Mouse (Mus musculus): ENCODE results near the gene Mef2c. TPM values are rescaled to one million over a fixed set of nuclear protein-coding genes. Genes with fewer than 3 reads are reported as not detected.

The Mef2c gene
- 308 and 319 TPM in 2 replicates for polyA plus RNA-seq (2012; rRNA removed)

GRCm38 (mm10) chr13:83503919-83504318 lies at the start of gene Mef2c:
Mef2c (plus strand) TSS chr13:83504034.
- Histone ChIP-seq H3K27ac (ENCODE audit: insufficient read depth, low read length) (no peak within 1 kb of the TSS), H3K4me3 (ENCODE audit: insufficient read depth, low read length) (no peak within 1 kb of the TSS)
- no peak for TF ChIP-seq POLR2A (IDR thresholded peaks at IDR 0.05; ENCODE audit: extremely low read depth, insufficient read depth, low read length)
- TF ChIP-seq CTCF (IDR thresholded peaks at IDR 0.05; ENCODE audit: extremely low read depth, insufficient read depth, low read length), result no peak

GRCm38 (mm10) chr13:83458729-83459128 lies 45.1 kb upstream of the Mef2c start:
- no peak overlapping the region for H3K27ac ChIP-seq (ENCODE audit: insufficient read depth, low read length)
- H3K4me1 ChIP-seq (ENCODE audit: control insufficient read depth, insufficient read depth, low read length), result no peaks in the 10 kb centered on the region
- no peak overlapping the region for H3K4me3 ChIP-seq (ENCODE audit: insufficient read depth, low read length)
- TF ChIP-seq POLR2A (IDR thresholded peaks at IDR 0.05; ENCODE audit: extremely low read depth, insufficient read depth, low read length) (no peak), CTCF (IDR thresholded peaks at IDR 0.05; ENCODE audit: extremely low read depth, insufficient read depth, low read length) (no peak)

More at GRCm38 (mm10) chr13:83503919-83504318, at the start of gene Mef2c:
- no peaks in the 10 kb centered on the region for H3K4me1 ChIP-seq (ENCODE audit: control insufficient read depth, insufficient read depth, low read length)

- Histone ChIP-seq H3K4me1 (ENCODE audit: control insufficient read depth, insufficient read depth, low read length) (no peaks in the 10 kb centered on the region), H3K27ac (ENCODE audit: insufficient read depth, low read length) (no peak overlapping the region), H3K4me3 (ENCODE audit: insufficient read depth, low read length) (no peak overlapping the region)
- TF ChIP-seq POLR2A (IDR thresholded peaks at IDR 0.05; ENCODE audit: extremely low read depth, insufficient read depth, low read length), result no peak
Observed at GRCm38 (mm10) chr13:83459600-83459999, 44.2 kb upstream of the Mef2c start.

- no peaks in the 10 kb centered on the region for H3K4me1 ChIP-seq (ENCODE audit: control insufficient read depth, insufficient read depth, low read length)
- TF ChIP-seq CTCF (IDR thresholded peaks at IDR 0.05; ENCODE audit: extremely low read depth, insufficient read depth, low read length) (no peak), POLR2A (IDR thresholded peaks at IDR 0.05; ENCODE audit: extremely low read depth, insufficient read depth, low read length) (no peak)
- H3K4me3 ChIP-seq (ENCODE audit: insufficient read depth, low read length), result no peak overlapping the region
- H3K27ac ChIP-seq (ENCODE audit: insufficient read depth, low read length), result no peak overlapping the region
Observed at GRCm38 (mm10) chr13:83460620-83461019, 43.2 kb upstream of the Mef2c start.

- Histone ChIP-seq H3K4me1 (ENCODE audit: control insufficient read depth, insufficient read depth, low read length) (no peaks in the 10 kb centered on the region), H3K27ac (ENCODE audit: insufficient read depth, low read length) (no peak overlapping the region)
- TF ChIP-seq POLR2A (IDR thresholded peaks at IDR 0.05; ENCODE audit: extremely low read depth, insufficient read depth, low read length) (no peak), CTCF (IDR thresholded peaks at IDR 0.05; ENCODE audit: extremely low read depth, insufficient read depth, low read length) (no peak)
Observed at GRCm38 (mm10) chr13:83461556-83461955, 42.3 kb upstream of the Mef2c start.

GRCm38 (mm10) chr13:83466756-83467155 lies 37.1 kb upstream of the Mef2c start:
- H3K27ac ChIP-seq (ENCODE audit: insufficient read depth, low read length), result no peak overlapping the region
- no peak overlapping the region for H3K4me3 ChIP-seq (ENCODE audit: insufficient read depth, low read length)
- TF ChIP-seq POLR2A (IDR thresholded peaks at IDR 0.05; ENCODE audit: extremely low read depth, insufficient read depth, low read length) (no peak), CTCF (IDR thresholded peaks at IDR 0.05; ENCODE audit: extremely low read depth, insufficient read depth, low read length) (no peak)

More at GRCm38 (mm10) chr13:83461556-83461955, 42.3 kb upstream of the Mef2c start:
- no peak overlapping the region for H3K4me3 ChIP-seq (ENCODE audit: insufficient read depth, low read length)

GRCm38 (mm10) chr13:83468794-83469193 lies 35.0 kb upstream of the Mef2c start:
- H3K4me1 ChIP-seq (ENCODE audit: control insufficient read depth, insufficient read depth, low read length), result no peaks in the 10 kb centered on the region
- H3K4me3 ChIP-seq (ENCODE audit: insufficient read depth, low read length), result no peak overlapping the region
- H3K27ac ChIP-seq (ENCODE audit: insufficient read depth, low read length), result no peak overlapping the region
- TF ChIP-seq CTCF (IDR thresholded peaks at IDR 0.05; ENCODE audit: extremely low read depth, insufficient read depth, low read length), result no peak
- TF ChIP-seq POLR2A (IDR thresholded peaks at IDR 0.05; ENCODE audit: extremely low read depth, insufficient read depth, low read length), result no peak

More at GRCm38 (mm10) chr13:83466756-83467155, 37.1 kb upstream of the Mef2c start:
- no peaks in the 10 kb centered on the region for H3K4me1 ChIP-seq (ENCODE audit: control insufficient read depth, insufficient read depth, low read length)

- no peaks in the 10 kb centered on the region for H3K4me1 ChIP-seq (ENCODE audit: control insufficient read depth, insufficient read depth, low read length)
- no peak overlapping the region for H3K4me3 ChIP-seq (ENCODE audit: insufficient read depth, low read length)
- H3K27ac ChIP-seq (ENCODE audit: insufficient read depth, low read length), result no peak overlapping the region
- TF ChIP-seq POLR2A (IDR thresholded peaks at IDR 0.05; ENCODE audit: extremely low read depth, insufficient read depth, low read length), result no peak
- TF ChIP-seq CTCF (IDR thresholded peaks at IDR 0.05; ENCODE audit: extremely low read depth, insufficient read depth, low read length), result no peak
Observed at GRCm38 (mm10) chr13:83473755-83474154, 30.1 kb upstream of the Mef2c start.

GRCm38 (mm10) chr13:83480388-83480787 lies 23.4 kb upstream of the Mef2c start:
- TF ChIP-seq CTCF (IDR thresholded peaks at IDR 0.05; ENCODE audit: extremely low read depth, insufficient read depth, low read length) (no peak), POLR2A (IDR thresholded peaks at IDR 0.05; ENCODE audit: extremely low read depth, insufficient read depth, low read length) (no peak)
- no peaks in the 10 kb centered on the region; the same call in 1 of the 2 replicates for H3K4me1 ChIP-seq (ENCODE audit: control insufficient read depth, insufficient read depth, low read length)
- H3K4me3 ChIP-seq (ENCODE audit: insufficient read depth, low read length), result no peak overlapping the region
- H3K27ac ChIP-seq (ENCODE audit: insufficient read depth, low read length), result no peak overlapping the region

GRCm38 (mm10) chr13:83481310-83481709 lies 22.5 kb upstream of the Mef2c start:
- no peak overlapping the region for H3K4me3 ChIP-seq (ENCODE audit: insufficient read depth, low read length)
- H3K4me1 ChIP-seq (ENCODE audit: control insufficient read depth, insufficient read depth, low read length), result no peaks in the 10 kb centered on the region; the same call in 1 of the 2 replicates
- peak overlapping the region; percentile 59; the same call in 1 of the 2 replicates for H3K27ac ChIP-seq (ENCODE audit: insufficient read depth, low read length)
- no peak for TF ChIP-seq POLR2A (IDR thresholded peaks at IDR 0.05; ENCODE audit: extremely low read depth, insufficient read depth, low read length)
- no peak for TF ChIP-seq CTCF (IDR thresholded peaks at IDR 0.05; ENCODE audit: extremely low read depth, insufficient read depth, low read length)
